Mouse (Mus musculus) ES-Bruce4 (cell line): ENCODE measurements around the gene Meioc. TPM values are rescaled to one million over a fixed set of nuclear protein-coding genes. Genes with fewer than 3 reads are reported as not detected.

Experiments used
- H3K27ac ChIP-seq: 2 replicates; pipeline ENCODE4 v1.5.1; 2012; ENCODE audit warnings: low read length, inconsistent platforms; ENCODE audit not compliant: insufficient read depth
- H3K27me3 ChIP-seq: 2 replicates; pipeline ENCODE4 v1.6.1; 2012; ENCODE audit warnings: mild to moderate bottlenecking, low read length, inconsistent platforms; ENCODE audit not compliant: control insufficient read depth, poor library complexity, insufficient read depth, severe bottlenecking
- H3K36me3 ChIP-seq: 2 replicates; pipeline ENCODE4 v1.6.1; 2012; ENCODE audit warnings: inconsistent platforms, mild to moderate bottlenecking, low read length, moderate library complexity; ENCODE audit not compliant: control insufficient read depth, poor library complexity, insufficient read depth, severe bottlenecking
- H3K4me1 ChIP-seq: one replicate; pipeline ENCODE4 v1.8.1; 2011; ENCODE audit warnings: low read length; ENCODE audit not compliant: control insufficient read depth, insufficient read depth
- H3K4me3 ChIP-seq: 2 replicates; pipeline ENCODE4 v1.5.1; 2011; ENCODE audit warnings: low read depth, mild to moderate bottlenecking, low read length
- H3K9ac ChIP-seq: 2 replicates; pipeline ENCODE4 v1.6.1; 2012; ENCODE audit warnings: low read depth, mild to moderate bottlenecking, inconsistent platforms; ENCODE audit not compliant: poor library complexity, severe bottlenecking
- H3K9me3 ChIP-seq: replicated peaks from 2 replicates; pipeline ENCODE4 v1.6.1; 2012; ENCODE audit warnings: mild to moderate bottlenecking, low read length, inconsistent platforms; ENCODE audit not compliant: control insufficient read depth, poor library complexity, insufficient read depth, severe bottlenecking
- CTCF ChIP-seq: IDR thresholded peaks from one replicate; pipeline ENCODE4 v1.8.1; 2011; ENCODE audit warnings: low read depth, low read length
- EP300 ChIP-seq: IDR thresholded peaks from 2 replicates; pipeline ENCODE4 v1.6.1; 2011; ENCODE audit warnings: low read depth, low read length; ENCODE audit not compliant: insufficient read depth
- POLR2A ChIP-seq: IDR thresholded peaks from one replicate; pipeline ENCODE4 v1.8.1; 2011; ENCODE audit warnings: low read length; ENCODE audit not compliant: insufficient read depth
- polyA plus RNA-seq: library from polyadenylated mRNA; stranded (reverse); fragments of >200 nt; gene quantifications from 2 replicates; pipeline ENCODE4 v1.2.4, GENCODE M21; 2011; ENCODE audit warnings: low read depth; ENCODE audit not compliant: missing spikeins, insufficient read depth, insufficient read length

The Meioc gene
- polyA plus RNA-seq, 1 experiment: 9.4 TPM

DNA sequence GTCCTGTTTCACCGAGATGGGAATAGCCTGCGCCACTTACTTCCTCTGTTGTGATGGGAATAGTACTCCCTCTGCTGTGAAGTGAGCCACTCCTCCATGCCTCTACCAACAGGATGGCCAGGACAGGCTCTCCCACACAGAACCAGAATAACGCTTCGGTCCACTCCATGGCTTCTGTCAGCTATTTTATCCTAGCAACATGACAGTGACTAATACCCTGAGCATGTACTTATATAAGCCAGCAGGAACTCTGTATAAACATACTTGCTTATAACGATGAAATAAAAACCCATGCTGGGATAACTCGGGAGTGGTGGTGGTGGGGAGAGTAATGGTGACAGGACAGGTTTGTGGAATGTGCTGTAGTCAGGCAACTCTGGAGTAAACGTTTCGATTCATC, 7.6 kb upstream of the Meioc start:
- Histone ChIP-seq H3K9ac (no peak overlapping the region), H3K27me3 (no peaks in the 10 kb centered on the region), H3K4me3 (no peak overlapping the region), H3K9me3 (no peaks in the 10 kb centered on the region), H3K36me3 (no peaks in the 10 kb centered on the region), H3K27ac (no peak overlapping the region), H3K4me1 (no peaks in the 10 kb centered on the region)
- TF ChIP-seq CTCF (no peak), POLR2A (no peak), EP300 (no peak)

DNA sequence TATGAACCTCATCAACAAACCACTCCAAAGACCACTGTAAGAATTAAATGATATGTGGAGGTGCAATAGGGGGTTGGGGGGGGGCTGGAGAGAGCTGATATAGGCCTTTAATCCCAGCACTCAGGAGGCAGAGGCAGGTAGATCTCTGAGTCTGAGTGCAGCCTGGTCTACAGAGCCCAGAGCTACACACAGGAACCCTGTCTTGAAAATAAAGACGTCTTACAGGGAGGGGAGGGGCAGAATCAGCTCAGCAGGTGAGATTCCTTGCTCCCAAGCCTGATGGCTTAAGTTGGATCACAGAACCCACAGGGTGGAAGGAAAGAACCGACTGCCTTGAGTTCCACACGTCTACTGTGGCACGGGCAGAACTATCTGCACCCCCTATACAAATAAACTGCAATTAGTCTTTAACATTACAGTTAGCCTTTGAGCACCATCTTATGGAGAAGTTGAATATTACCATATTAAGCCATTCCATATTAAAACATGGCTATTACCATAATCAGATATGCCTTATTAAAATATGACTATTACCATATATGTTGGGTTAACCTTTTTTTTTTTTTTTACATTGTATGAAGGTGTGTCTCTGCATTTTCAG, 7.1 kb upstream of the Meioc start:
- no peak overlapping the region for H3K4me3 ChIP-seq

DNA sequence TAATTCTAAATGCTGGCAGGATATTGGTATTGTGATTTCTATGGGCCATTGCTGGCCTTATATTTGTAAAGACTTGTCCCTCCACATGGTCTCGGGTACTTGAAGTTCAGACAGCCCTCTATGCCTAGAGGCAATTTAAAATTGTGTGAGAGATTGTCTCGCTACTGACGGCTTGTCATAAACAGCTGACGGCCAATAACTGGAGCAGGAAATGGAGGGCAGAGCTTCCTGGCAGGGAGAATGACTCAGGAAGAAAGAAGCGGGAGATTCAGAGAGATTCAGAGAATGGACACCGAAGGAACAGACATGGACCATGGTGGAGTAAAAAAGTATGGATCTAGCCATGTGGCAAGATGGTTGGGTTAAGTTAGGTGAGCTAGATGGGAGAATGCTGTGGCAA, 6.6 kb upstream of the Meioc start:
- Histone ChIP-seq H3K36me3 (no peaks in the 10 kb centered on the region), H3K27me3 (no peaks in the 10 kb centered on the region), H3K27ac (no peak overlapping the region), H3K9ac (no peak overlapping the region), H3K4me3 (no peak overlapping the region), H3K4me1 (no peaks in the 10 kb centered on the region), H3K9me3 (no peaks in the 10 kb centered on the region)
- TF ChIP-seq EP300 (no peak), CTCF (no peak), POLR2A (no peak)

More for the DNA sequence above, 7.1 kb upstream of the Meioc start:
- H3K36me3 ChIP-seq: no peaks in the 10 kb centered on the region
- H3K4me1 ChIP-seq: no peaks in the 10 kb centered on the region
- H3K27ac ChIP-seq: no peak overlapping the region
- H3K9me3 ChIP-seq: no peaks in the 10 kb centered on the region
- TF ChIP-seq CTCF (no peak), EP300 (no peak), POLR2A (no peak)
- H3K9ac ChIP-seq: no peak overlapping the region
- no peaks in the 10 kb centered on the region for H3K27me3 ChIP-seq

DNA sequence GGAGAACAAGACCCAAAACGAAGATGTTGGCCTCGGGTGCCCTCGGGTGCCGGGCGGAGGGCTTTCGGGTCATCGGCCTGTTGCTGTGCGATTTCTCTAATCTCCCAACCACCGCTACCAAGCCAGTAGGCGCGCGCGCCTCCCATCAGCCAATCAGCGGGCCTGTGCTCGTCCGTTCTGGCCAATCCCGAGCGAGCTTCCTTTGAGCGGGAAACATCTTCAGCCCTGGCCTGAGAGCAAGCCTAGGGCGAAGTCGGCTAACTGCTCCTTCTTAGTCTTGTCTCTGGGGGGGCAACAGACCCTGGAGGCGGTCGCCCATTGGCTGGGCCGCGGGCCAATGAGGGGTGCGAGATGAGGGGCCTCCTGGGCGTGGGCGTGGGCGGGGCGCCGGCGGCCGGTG, 1.6 kb downstream of the Meioc start:
- no peak overlapping the region for H3K9ac ChIP-seq
- no peak overlapping the region for H3K4me3 ChIP-seq
- no peak for TF ChIP-seq CTCF
- no peak for TF ChIP-seq POLR2A
- no peak for TF ChIP-seq EP300
- no peaks in the 10 kb centered on the region for H3K4me1 ChIP-seq
- H3K36me3 ChIP-seq: no peaks in the 10 kb centered on the region
- no peaks in the 10 kb centered on the region for H3K9me3 ChIP-seq
- H3K27me3 ChIP-seq: peaks cover 8% of the 10 kb centered on the region
- H3K27ac ChIP-seq: no peak overlapping the region

DNA sequence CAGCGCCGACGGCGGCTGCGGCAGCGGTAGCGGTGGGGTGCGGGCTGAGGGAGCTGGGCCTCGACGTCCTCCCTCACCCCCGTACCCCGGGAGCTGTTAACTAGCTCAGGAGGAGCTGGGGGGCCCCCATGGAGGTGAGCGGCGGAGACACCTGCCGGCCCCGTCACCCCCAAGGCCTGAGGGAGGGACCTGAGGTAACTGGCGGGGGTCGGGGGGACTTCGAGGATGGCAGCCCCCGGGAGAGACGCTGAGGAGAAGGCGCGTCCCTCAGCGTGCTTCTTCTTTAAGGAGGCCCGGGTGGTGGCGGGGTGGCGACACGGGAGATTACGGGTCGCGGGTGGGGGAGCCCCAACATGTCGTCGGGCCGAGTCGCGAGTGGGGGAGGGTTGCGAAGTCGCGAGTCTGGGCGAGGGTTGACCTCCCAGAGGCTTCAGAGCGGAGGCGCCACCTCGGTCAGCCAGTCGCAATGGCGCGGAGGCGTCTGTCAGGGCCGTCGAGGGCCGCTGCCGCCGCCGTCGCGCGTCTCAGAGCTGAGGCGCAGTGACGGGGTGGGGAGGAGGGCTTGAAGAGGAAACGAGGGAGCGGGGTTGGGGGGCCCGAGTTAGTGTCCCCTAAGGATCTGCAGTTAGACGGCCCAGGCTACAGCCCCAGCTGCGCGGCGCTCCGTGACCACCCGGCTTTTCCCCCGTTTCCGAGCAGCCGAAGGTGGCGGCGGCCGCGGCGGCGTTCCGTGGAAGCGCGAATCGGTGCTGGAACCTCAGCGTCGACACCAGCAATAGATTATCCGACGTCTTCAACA, 2.3 kb downstream of the Meioc start:
- H3K9ac ChIP-seq: peak overlapping the region; percentile 40
- no peak for TF ChIP-seq POLR2A
- no peaks in the 10 kb centered on the region for H3K36me3 ChIP-seq
- H3K4me1 ChIP-seq: no peaks in the 10 kb centered on the region
- H3K9me3 ChIP-seq: no peaks in the 10 kb centered on the region
- peaks cover 8% of the 10 kb centered on the region for H3K27me3 ChIP-seq
- H3K4me3 ChIP-seq: peak overlapping the region; percentile 40
- no peak overlapping the region for H3K27ac ChIP-seq

DNA sequence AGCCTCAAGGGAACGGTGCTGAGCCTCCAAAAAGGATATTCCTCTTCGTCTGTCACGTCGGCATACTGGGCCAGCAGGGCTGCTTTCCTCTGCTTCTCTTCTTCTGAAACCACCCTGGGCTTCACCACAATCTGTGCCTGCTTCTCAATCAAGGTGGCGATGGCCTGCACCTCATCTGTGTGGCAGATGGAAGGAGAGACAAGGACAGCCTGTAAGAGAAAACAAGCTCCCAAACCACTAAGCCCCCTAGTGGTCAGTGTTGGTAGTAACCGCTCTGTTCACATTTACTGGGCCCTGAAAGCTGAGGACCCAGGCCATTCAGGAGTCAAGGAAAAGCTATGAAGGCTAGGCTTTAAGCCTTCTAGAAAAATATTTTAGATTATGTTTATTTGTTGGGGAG, 26.6 kb downstream of the Meioc start:
- Histone ChIP-seq H3K9ac (no peak overlapping the region), H3K27ac (no peak overlapping the region), H3K9me3 (no peaks in the 10 kb centered on the region), H3K27me3 (no peaks in the 10 kb centered on the region), H3K4me1 (no peaks in the 10 kb centered on the region), H3K36me3 (peaks cover 16% of the 10 kb centered on the region), H3K4me3 (no peak overlapping the region)
- TF ChIP-seq CTCF: peak; percentile 52
- TF ChIP-seq POLR2A: no peak
